Comparison of ENCODE assay signal across 19 mouse cellular contexts in genomic region chr6:99276297-99276653, GRCm38 (mm10).
DNase-seq lines count a peak whose midpoint lies in the region; ATAC-seq and TF ChIP-seq lines count a peak whose summit lies in the region.
"Had no signal": no experiment of that assay in that cellular context is flagged by ENCODE, and none has a peak within 500 bp of the region (broad histone marks: within the 10 kb centered on the region; RNA-seq: fewer than 3 reads in every experiment).

No protein-coding gene starts in this region.

- H3K9ac ChIP-seq in heart, embryonic 13.5 days: no peak overlapping the region
- no peak overlapping the region for H3K9ac ChIP-seq in liver, embryonic 11.5 days (ENCODE audit: low read depth, low read length)
- no peak overlapping the region for H3K9ac ChIP-seq in liver, postnatal 0 days (replicated peaks)
- H3K9ac ChIP-seq in intestine, embryonic 15.5 days: no peak overlapping the region
- no peak overlapping the region for H3K9ac ChIP-seq in forebrain, embryonic 16.5 days (replicated peaks; ENCODE audit: low read depth, low read length)
- H3K9ac ChIP-seq: embryonic facial prominence, embryonic 15.5 days; neural tube, embryonic 15.5 days had no signal

- H3K9me3 ChIP-seq in heart, embryonic 13.5 days: no peaks in the 10 kb centered on the region
- no peaks in the 10 kb centered on the region for H3K9me3 ChIP-seq in liver, embryonic 11.5 days (ENCODE audit: control insufficient read depth, low read length)
- no peaks in the 10 kb centered on the region for H3K9me3 ChIP-seq in liver, postnatal 0 days (ENCODE audit: low read length)
- H3K9me3 ChIP-seq in intestine, embryonic 15.5 days: no peaks in the 10 kb centered on the region
- H3K9me3 ChIP-seq in forebrain, embryonic 16.5 days (ENCODE audit: control insufficient read depth, low read length): no peaks in the 10 kb centered on the region
- H3K9me3 ChIP-seq: embryonic facial prominence, embryonic 15.5 days; forebrain, embryonic 10.5 days; G1E; neural tube, embryonic 15.5 days had no signal

- no peak overlapping the region for H3K4me3 ChIP-seq in heart, embryonic 13.5 days
- H3K4me3 ChIP-seq in liver, embryonic 11.5 days (ENCODE audit: low read depth, low read length): no peak overlapping the region
- no peak overlapping the region for H3K4me3 ChIP-seq in liver, postnatal 0 days (ENCODE audit: low read depth, low read length)
- no peak overlapping the region for H3K4me3 ChIP-seq in intestine, embryonic 15.5 days (replicated peaks)
- no peak overlapping the region for H3K4me3 ChIP-seq in small intestine, adult 2 months (ENCODE audit: low read depth, low read length)
- no peak overlapping the region for H3K4me3 ChIP-seq in forebrain, embryonic 16.5 days (replicated peaks; ENCODE audit: low read length)
- H3K4me3 ChIP-seq: embryonic facial prominence, embryonic 15.5 days; forebrain, embryonic 10.5 days; heart, adult 2 months; neural tube, embryonic 15.5 days had no signal

- H3K27me3 ChIP-seq in heart, embryonic 13.5 days (replicated peaks): no peaks in the 10 kb centered on the region
- H3K27me3 ChIP-seq in liver, embryonic 11.5 days (replicated peaks; ENCODE audit: control insufficient read depth, insufficient read depth, low read length): no peaks in the 10 kb centered on the region
- H3K27me3 ChIP-seq in liver, postnatal 0 days (ENCODE audit: insufficient read depth, low read length): no peaks in the 10 kb centered on the region
- no peaks in the 10 kb centered on the region for H3K27me3 ChIP-seq in intestine, embryonic 15.5 days (replicated peaks)
- no peaks in the 10 kb centered on the region for H3K27me3 ChIP-seq in small intestine, adult 2 months (ENCODE audit: control insufficient read depth, insufficient read depth, low read length)
- H3K27me3 ChIP-seq in forebrain, embryonic 16.5 days (replicated peaks; ENCODE audit: control insufficient read depth, insufficient read depth, low read length): no peaks in the 10 kb centered on the region

- TF ChIP-seq POLR2A in small intestine, adult 2 months (IDR thresholded peaks at IDR 0.05; ENCODE audit: low read depth, low read length): no peak

- intact Hi-C loops in heart, postnatal 36 days (cut with DNase I): no loop called here

- 45% methylated on average over 7 of the region's 7 CpGs for WGBS in heart, embryonic 13.5 days
- 57% methylated on average over 7 of the region's 7 CpGs for WGBS in liver, embryonic 11.5 days
- WGBS in liver, postnatal 0 days (ENCODE audit: insufficient replicate concordance): 63% methylated on average over 7 of the region's 7 CpGs
- 36% methylated on average over 7 of the region's 7 CpGs for WGBS in intestine, embryonic 15.5 days
- 49% methylated on average over 7 of the region's 7 CpGs for WGBS in small intestine, adult 2 months
- WGBS in forebrain, embryonic 16.5 days: 70% methylated on average over 7 of the region's 7 CpGs

- no peak for DNase-seq in heart, postnatal 36 days
- DNase-seq in liver, embryonic 11.5 days (ENCODE audit: low spot score): no peak
- no peak for DNase-seq in liver, postnatal 0 days
- no peak for DNase-seq in T-cell, adult 2 months (ENCODE audit: low spot score)
- DNase-seq: adrenal gland, postnatal 36 days; cerebellum, adult 11-12 months; cerebellum, postnatal 14 days; gastrocnemius, postnatal 14 days; heart, adult 2 months; spleen, adult 18-20 months had no signal

- H3K27ac ChIP-seq in heart, embryonic 13.5 days (replicated peaks): peak overlapping the region; percentile 20; the same call in 1 of the 2 replicates
- H3K27ac ChIP-seq in liver, embryonic 11.5 days (ENCODE audit: low read depth, low read length): peak overlapping the region; percentile 34; the same call in 1 of the 2 replicates
- no peak overlapping the region for H3K27ac ChIP-seq in liver, postnatal 0 days (ENCODE audit: low read depth)
- 0 out of 2 replicates have a peak overlapping the region, but pooled peaks have one; percentile 64 for H3K27ac ChIP-seq in intestine, embryonic 15.5 days
- H3K27ac ChIP-seq in small intestine, adult 2 months (ENCODE audit: insufficient read depth, low read depth, low read length): peak overlapping the region; percentile 14
- H3K27ac ChIP-seq in forebrain, embryonic 16.5 days (ENCODE audit: low read length): no peak overlapping the region
- H3K27ac ChIP-seq: embryonic facial prominence, embryonic 15.5 days; forebrain, embryonic 10.5 days; heart, adult 2 months; neural tube, embryonic 15.5 days had no signal

- H3K4me2 ChIP-seq in heart, embryonic 13.5 days: no peak overlapping the region
- H3K4me2 ChIP-seq in liver, embryonic 11.5 days: no peak overlapping the region
- H3K4me2 ChIP-seq in liver, postnatal 0 days (ENCODE audit: low read depth, low read length): no peak overlapping the region
- H3K4me2 ChIP-seq in intestine, embryonic 15.5 days (replicated peaks): no peak overlapping the region
- H3K4me2 ChIP-seq in forebrain, embryonic 16.5 days (ENCODE audit: low read length): no peak overlapping the region
- H3K4me2 ChIP-seq: embryonic facial prominence, embryonic 15.5 days; neural tube, embryonic 15.5 days had no signal

- TF ChIP-seq EP300 in liver, postnatal 0 days (IDR thresholded peaks at IDR 0.05; ENCODE audit: low read depth): no peak

- H3K4me1 ChIP-seq in heart, embryonic 13.5 days: peaks cover 17% of the 10 kb centered on the region
- peaks cover 4% of the 10 kb centered on the region for H3K4me1 ChIP-seq in liver, embryonic 11.5 days (replicated peaks; ENCODE audit: control insufficient read depth, insufficient read depth, low read length)
- H3K4me1 ChIP-seq in liver, postnatal 0 days (ENCODE audit: insufficient read depth): peaks cover 23% of the 10 kb centered on the region
- H3K4me1 ChIP-seq in intestine, embryonic 15.5 days (replicated peaks): peaks cover 6% of the 10 kb centered on the region
- H3K4me1 ChIP-seq in small intestine, adult 2 months (ENCODE audit: control insufficient read depth, insufficient read depth, insufficient read length, low read length): peaks cover 19% of the 10 kb centered on the region; the same call in 1 of the 2 replicates
- H3K4me1 ChIP-seq in forebrain, embryonic 16.5 days (replicated peaks; ENCODE audit: control insufficient read depth, insufficient read depth, low read length): peaks cover 3% of the 10 kb centered on the region; the same call in 1 of the 2 replicates

- ATAC-seq in heart, embryonic 13.5 days (ENCODE audit: extremely low read depth, insufficient number of reproducible peaks, low FRiP score, low TSS enrichment): no peak
- ATAC-seq in liver, embryonic 11.5 days (replicated peaks; ENCODE audit: low FRiP score): no peak
- ATAC-seq in liver, postnatal 0 days: no peak
- no peak; the same call in 1 of the 2 replicates for ATAC-seq in intestine, embryonic 15.5 days
- no peak for ATAC-seq in forebrain, embryonic 16.5 days
- ATAC-seq: midbrain, embryonic 16.5 days had no signal

- no peaks in the 10 kb centered on the region for H3K36me3 ChIP-seq in heart, embryonic 13.5 days
- H3K36me3 ChIP-seq in liver, embryonic 11.5 days (ENCODE audit: control insufficient read depth, insufficient read depth, low read length): no peaks in the 10 kb centered on the region
- H3K36me3 ChIP-seq in liver, postnatal 0 days (replicated peaks; ENCODE audit: insufficient read depth, low read length): no peaks in the 10 kb centered on the region; the same call in none of the 2 replicates
- no peaks in the 10 kb centered on the region for H3K36me3 ChIP-seq in intestine, embryonic 15.5 days
- no peaks in the 10 kb centered on the region for H3K36me3 ChIP-seq in small intestine, adult 2 months (ENCODE audit: control insufficient read depth, insufficient read depth, low read length)
- no peaks in the 10 kb centered on the region for H3K36me3 ChIP-seq in forebrain, embryonic 16.5 days (ENCODE audit: control insufficient read depth, insufficient read depth)
- H3K36me3 ChIP-seq: embryonic facial prominence, embryonic 15.5 days; forebrain, embryonic 10.5 days; neural tube, embryonic 15.5 days had no signal

- TF ChIP-seq CTCF in liver, postnatal 0 days (IDR thresholded peaks at IDR 0.05; ENCODE audit: low read depth): no peak
- no peak for TF ChIP-seq CTCF in small intestine, adult 2 months (IDR thresholded peaks at IDR 0.05; ENCODE audit: extremely low read depth, insufficient read length, insufficient replicate concordance, low read depth, low read length)

Comparison
In these comparisons a context has a peak if more than half of its experiments do, and no peak if none do; other contexts are left out.
1. H3K27ac ChIP-seq: peak in heart, embryonic 13.5 days (single experiment), liver, embryonic 11.5 days (single experiment), intestine, embryonic 15.5 days (single experiment) and small intestine, adult 2 months (single experiment); none in liver, postnatal 0 days (single experiment) and forebrain, embryonic 16.5 days (single experiment).